Comparison of ENCODE assay signal across 13 mouse cellular contexts in genomic region chr7:116134413-116135292, GRCm38 (mm10). TPM values are rescaled to one million over a fixed set of nuclear protein-coding genes. Genes with fewer than 3 reads are reported as not detected.
A peak's percentile ranks its signal among the peaks of the same experiment; 100 is the strongest.
DNase-seq lines count a peak whose midpoint lies in the region; ATAC-seq and TF ChIP-seq lines count a peak whose summit lies in the region.
"Had no signal": no experiment of that assay in that cellular context is flagged by ENCODE, and none has a peak within 500 bp of the region (broad histone marks: within the 10 kb centered on the region; RNA-seq: fewer than 3 reads in every experiment).

No protein-coding gene starts in this region.

- TF ChIP-seq EP300 in liver, embryonic 14.5 days (IDR thresholded peaks at IDR 0.05; ENCODE audit: low read depth): no peak

- H3K9me3 ChIP-seq in heart, embryonic 10.5 days: no peaks in the 10 kb centered on the region
- no peaks in the 10 kb centered on the region for H3K9me3 ChIP-seq in liver, embryonic 14.5 days (ENCODE audit: control insufficient read depth, low read length)
- no peaks in the 10 kb centered on the region for H3K9me3 ChIP-seq in liver, embryonic 12.5 days (replicated peaks)
- H3K9me3 ChIP-seq: forebrain, embryonic 12.5 days; neural tube, embryonic 12.5 days had no signal

- H3K9ac ChIP-seq in liver, embryonic 14.5 days (replicated peaks): no peak overlapping the region
- no peak overlapping the region for H3K9ac ChIP-seq in liver, embryonic 12.5 days
- H3K9ac ChIP-seq: forebrain, embryonic 12.5 days; neural tube, embryonic 12.5 days had no signal

- peak; percentile 47 for TF ChIP-seq CTCF in liver, embryonic 14.5 days (IDR thresholded peaks at IDR 0.05; ENCODE audit: low read depth)

- peaks cover 69% of the 10 kb centered on the region for H3K36me3 ChIP-seq in heart, embryonic 10.5 days
- no peaks in the 10 kb centered on the region for H3K36me3 ChIP-seq in liver, embryonic 14.5 days (replicated peaks; ENCODE audit: control insufficient read depth, insufficient read depth, low read depth)
- 0 out of 2 replicates have a peak, but pooled peaks cover 2% of the 10 kb centered on the region for H3K36me3 ChIP-seq in liver, embryonic 12.5 days

- H3K27ac ChIP-seq in heart, embryonic 10.5 days: 0 out of 2 replicates have a peak overlapping the region, but pooled peaks have one; percentile 3
- no peak overlapping the region for H3K27ac ChIP-seq in liver, embryonic 14.5 days
- H3K27ac ChIP-seq in liver, embryonic 12.5 days: no peak overlapping the region
- H3K27ac ChIP-seq: forebrain, embryonic 12.5 days; neural tube, embryonic 12.5 days had no signal

- H3K4me3 ChIP-seq in heart, embryonic 10.5 days: no peak overlapping the region
- no peak overlapping the region for H3K4me3 ChIP-seq in liver, embryonic 14.5 days (ENCODE audit: insufficient read depth in 1 of 2, low read depth in 2 of 2, low read length in 2 of 2)
- H3K4me3 ChIP-seq in liver, embryonic 12.5 days: no peak overlapping the region
- H3K4me3 ChIP-seq: forebrain, embryonic 12.5 days; neural tube, embryonic 12.5 days had no signal

- 73% methylated on average over 31 of the region's 31 CpGs for WGBS in heart, embryonic 10.5 days
- WGBS in liver, embryonic 14.5 days (ENCODE audit: insufficient replicate concordance): 75% methylated on average over 31 of the region's 31 CpGs
- WGBS in liver, embryonic 12.5 days (ENCODE audit: insufficient replicate concordance): 75% methylated on average over 31 of the region's 31 CpGs

- no peak for DNase-seq in heart, embryonic 10.5 days (ENCODE audit: low spot score)
- no peak for DNase-seq in heart, adult 8-10 months (ENCODE audit: low spot score)
- no peak for DNase-seq in liver, embryonic 14.5 days (ENCODE audit: low read depth in 3 of 3, low spot score in 3 of 3)
- DNase-seq in ZHBTc4 (ENCODE audit: low read depth, low spot score): peak; percentile 35
- peak; percentile 52 for DNase-seq in heart, postnatal 4 days
- no peak for DNase-seq in neural tube, embryonic 10.5 days (ENCODE audit: extremely low spot score, low spot score)
- DNase-seq in spleen, adult 18-20 months: no peak
- DNase-seq: kidney, adult 9 months; right cerebral cortex, postnatal 14 days had no signal

- H3K4me2 ChIP-seq in liver, embryonic 14.5 days (ENCODE audit: low read depth): no peak overlapping the region
- H3K4me2 ChIP-seq in liver, embryonic 12.5 days: no peak overlapping the region
- H3K4me2 ChIP-seq: forebrain, embryonic 12.5 days; neural tube, embryonic 12.5 days had no signal

- no peaks in the 10 kb centered on the region for H3K27me3 ChIP-seq in heart, embryonic 10.5 days (ENCODE audit: insufficient read depth, poor library complexity, severe bottlenecking)
- no peaks in the 10 kb centered on the region for H3K27me3 ChIP-seq in liver, embryonic 14.5 days (ENCODE audit: control insufficient read depth, insufficient read depth, low read length)
- no peaks in the 10 kb centered on the region for H3K27me3 ChIP-seq in liver, embryonic 12.5 days (replicated peaks)
- H3K27me3 ChIP-seq: forebrain, embryonic 12.5 days; neural tube, embryonic 12.5 days had no signal

- no peak for ATAC-seq in liver, embryonic 14.5 days (ENCODE audit: insufficient read depth)
- ATAC-seq in liver, embryonic 12.5 days: no peak
- ATAC-seq: activated CD4-positive, CD25-positive, alpha-beta regulatory T cell, adult 4 months had no signal

- H3K4me1 ChIP-seq in heart, embryonic 10.5 days: peaks cover 22% of the 10 kb centered on the region
- no peaks in the 10 kb centered on the region for H3K4me1 ChIP-seq in liver, embryonic 14.5 days (replicated peaks; ENCODE audit: control insufficient read depth in 2 of 2, insufficient read depth in 2 of 2, low read length in 1 of 2)
- peaks cover 8% of the 10 kb centered on the region; the same call in 1 of the 2 replicates for H3K4me1 ChIP-seq in liver, embryonic 12.5 days

RNA-seq across cellular contexts. Expression of gene Gm4353, which starts 50.2 kb away (rescaled TPM):
- 0.55 and 0.85 TPM in 2 replicates for polyA plus RNA-seq in heart, embryonic 10.5 days (2016; fragmentation: Nextera tagmentation; extraction: Ambion mirVana)
- 1 to 10 TPM in 2 of 4 experiments, under 1 TPM in 2; 0.57 to 1.3 (median 0.98) TPM for total RNA-seq in heart, adult 8-10 months (2022)
- 0.57 and 0.62 TPM in 2 replicates for polyA plus RNA-seq in liver, embryonic 14.5 days (2012; rRNA removed)
- 0.38 and 0.51 TPM in 2 replicates for polyA plus RNA-seq in liver, embryonic 14.5 days (2014; fragmentation: Nextera tagmentation; extraction: Ambion mirVana)
- polyA plus RNA-seq in liver, embryonic 12.5 days (2016; fragmentation: Nextera tagmentation; extraction: Ambion mirVana): 0.43 and 0.82 TPM in 2 replicates
- total RNA-seq in heart, postnatal 4 days (2021): 1 to 10 TPM; 1.3 to 2.1 TPM

Comparison
In these comparisons a context has a peak if more than half of its experiments do, and no peak if none do; other contexts are left out.
1. DNase-seq: peak in ZHBTc4 (single experiment) and heart, postnatal 4 days (single experiment); none in heart, embryonic 10.5 days (single experiment), heart, adult 8-10 months (single experiment), liver, embryonic 14.5 days (0 of 3), neural tube, embryonic 10.5 days (single experiment) and spleen, adult 18-20 months (0 of 2).